Mouse (Mus musculus): ENCODE data around the gene Rsph3a. TPM values are rescaled to one million over a fixed set of nuclear protein-coding genes. Genes with fewer than 3 reads are reported as not detected.
"Not testable (repeated sequence)": the region's sequence is repeated elsewhere in the genome, so short reads cannot be mapped to it uniquely, and the experiment has no call there.

Rsph3a gene
- polyA plus RNA-seq, 1 experiment from 2014 or later: 68.0 TPM

DNA sequence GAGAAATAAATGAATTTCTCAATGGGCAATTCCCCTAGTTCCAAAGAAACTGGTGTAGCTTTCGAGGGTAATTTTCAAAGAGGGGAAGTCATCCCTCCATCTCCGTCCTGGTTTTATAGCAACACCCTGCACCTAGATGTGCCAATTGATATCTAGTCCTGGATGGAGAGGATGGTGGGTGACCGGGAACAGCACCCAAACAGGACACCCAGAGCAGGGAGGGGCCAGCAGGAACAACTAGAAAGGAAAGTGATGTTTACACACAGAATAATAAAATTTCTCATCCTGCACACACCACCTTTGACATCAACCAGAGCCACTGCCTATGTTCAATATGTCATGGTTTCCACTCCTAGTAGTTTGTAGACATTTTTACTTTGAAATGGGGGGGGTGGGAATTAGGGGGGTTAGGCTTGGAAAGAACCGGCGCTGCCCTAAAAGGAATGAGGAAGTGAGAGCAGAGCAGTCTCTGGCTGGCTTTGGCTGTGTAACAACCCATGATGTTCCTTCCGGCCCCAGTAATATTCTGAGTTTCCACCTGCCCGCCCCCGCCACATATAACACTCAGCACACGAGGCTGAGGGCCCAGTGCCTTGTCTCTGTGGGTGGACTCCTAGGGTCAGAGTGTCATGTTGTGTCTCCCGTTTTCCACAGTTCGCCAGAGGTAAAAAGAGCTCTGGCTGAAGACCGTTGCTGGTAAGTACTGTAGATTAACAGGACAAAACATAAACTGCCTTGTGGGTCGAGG is 19.8 kb upstream of the Rsph3a start, which contains the start of gene Tagap:
TSS of gene Tagap (plus strand) at position 588 of the 748 bp plus-strand sequence.
- Histone ChIP-seq H3K9ac (replicated peaks; ENCODE audit: low read depth, low read length) (no peak within 1 kb of the TSS), H3K4me3 (replicated peaks; ENCODE audit: low read length) (no peak within 1 kb of the TSS), H3K4me1 (replicated peaks; ENCODE audit: control insufficient read depth, insufficient read depth, low read length) (no peaks in the 10 kb centered on the region), H3K4me2 (ENCODE audit: low read length) (no peak within 1 kb of the TSS), H3K9me3 (ENCODE audit: control insufficient read depth, low read length) (no peaks in the 10 kb centered on the region), H3K27me3 (replicated peaks; ENCODE audit: control insufficient read depth, insufficient read depth, low read length) (no peaks in the 10 kb centered on the region), H3K27ac (ENCODE audit: low read length) (no peak within 1 kb of the TSS), H3K36me3 (ENCODE audit: control insufficient read depth, insufficient read depth) (no peaks in the 10 kb centered on the region)
- ATAC-seq: no peak
- WGBS: 73% methylated on average over 13 of the region's 13 CpGs

DNA sequence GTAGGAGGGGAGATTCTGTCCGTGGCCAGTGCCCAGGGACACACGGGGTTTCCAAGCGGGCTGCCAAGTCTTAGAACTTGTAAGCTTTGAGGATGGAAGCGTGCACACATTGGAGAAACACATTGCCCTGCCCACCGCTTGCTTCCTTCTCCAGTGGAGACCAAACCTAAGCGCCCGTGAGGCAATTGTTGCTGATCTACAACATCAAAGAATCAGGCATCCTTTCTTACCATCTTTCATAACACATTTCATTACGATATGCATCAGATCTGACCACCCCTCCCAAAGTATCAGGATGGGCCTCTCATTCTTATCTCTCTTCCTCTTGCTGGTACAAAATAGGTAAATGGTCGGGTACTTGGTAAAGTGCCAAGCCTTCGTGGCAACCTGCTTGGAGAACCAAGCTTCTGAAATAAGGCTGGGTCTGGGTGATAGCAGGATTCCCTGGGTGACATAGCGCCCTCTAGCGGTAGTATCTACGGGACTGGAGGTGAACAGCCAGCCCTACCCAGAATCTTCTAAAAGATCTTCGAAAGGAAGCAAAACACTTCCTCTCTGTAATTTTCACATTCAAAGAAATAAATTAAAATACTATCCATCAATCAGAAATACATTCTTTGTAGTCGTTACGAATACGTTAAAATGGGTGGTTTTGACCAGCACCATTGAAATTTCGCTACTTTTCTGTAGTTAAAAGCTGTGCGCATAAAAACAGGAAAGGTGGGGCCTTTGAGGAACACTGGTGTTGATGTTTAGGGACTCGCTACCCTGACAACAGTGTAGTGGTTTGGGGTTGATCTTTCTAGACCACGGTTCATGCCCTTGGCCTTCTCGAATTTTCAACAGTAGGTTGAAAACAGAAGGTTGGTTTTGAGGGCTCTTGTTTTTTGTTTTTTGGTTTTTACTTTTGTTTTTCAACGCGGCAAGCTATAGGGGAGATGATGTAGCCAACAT is 17.6 kb upstream of the Rsph3a start:
- H3K4me3 ChIP-seq (replicated peaks; ENCODE audit: low read length): no peak overlapping the region
- no peaks in the 10 kb centered on the region for H3K36me3 ChIP-seq (ENCODE audit: control insufficient read depth, insufficient read depth)
- H3K4me1 ChIP-seq (replicated peaks; ENCODE audit: control insufficient read depth, insufficient read depth, low read length): no peaks in the 10 kb centered on the region; the same call in 1 of the 2 replicates
- 70% methylated on average over 24 of the region's 24 CpGs for WGBS
- H3K9ac ChIP-seq (replicated peaks; ENCODE audit: low read depth, low read length): no peak overlapping the region
- ATAC-seq: no peak
- H3K9me3 ChIP-seq (ENCODE audit: control insufficient read depth, low read length): no peaks in the 10 kb centered on the region
- no peak overlapping the region for H3K27ac ChIP-seq (ENCODE audit: low read length)
- no peaks in the 10 kb centered on the region for H3K27me3 ChIP-seq (replicated peaks; ENCODE audit: control insufficient read depth, insufficient read depth, low read length)
- H3K4me2 ChIP-seq (ENCODE audit: low read length): no peak overlapping the region

DNA sequence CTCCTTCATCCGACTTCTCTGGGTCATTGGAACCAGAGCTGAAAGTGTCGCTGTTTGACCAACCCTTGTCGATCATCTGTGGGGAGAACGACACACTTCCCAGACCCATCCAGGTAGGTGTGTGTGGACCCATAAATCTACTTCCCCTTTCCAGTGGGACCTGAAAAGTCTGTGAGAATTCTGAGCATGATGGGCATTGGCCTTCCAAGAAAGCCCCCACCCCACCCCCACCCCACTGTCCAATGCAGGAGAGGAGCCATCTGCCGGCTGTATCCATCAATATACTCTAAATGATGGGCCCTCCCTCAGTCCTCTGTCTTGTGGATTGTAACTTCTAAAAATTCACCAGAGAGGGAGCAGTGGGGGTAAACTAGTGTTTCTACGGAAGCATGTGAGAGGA is 16.8 kb upstream of the Rsph3a start:
- Histone ChIP-seq H3K27ac (ENCODE audit: low read length) (no peak overlapping the region), H3K4me3 (replicated peaks; ENCODE audit: low read length) (no peak overlapping the region), H3K4me1 (replicated peaks; ENCODE audit: control insufficient read depth, insufficient read depth, low read length) (no peaks in the 10 kb centered on the region; the same call in 1 of the 2 replicates), H3K27me3 (replicated peaks; ENCODE audit: control insufficient read depth, insufficient read depth, low read length) (no peaks in the 10 kb centered on the region), H3K9me3 (ENCODE audit: control insufficient read depth, low read length) (no peaks in the 10 kb centered on the region), H3K36me3 (ENCODE audit: control insufficient read depth, insufficient read depth) (no peaks in the 10 kb centered on the region), H3K9ac (replicated peaks; ENCODE audit: low read depth, low read length) (no peak overlapping the region), H3K4me2 (ENCODE audit: low read length) (no peak overlapping the region)
- ATAC-seq: no peak
- 88% methylated on average over 6 of the region's 6 CpGs for WGBS

DNA sequence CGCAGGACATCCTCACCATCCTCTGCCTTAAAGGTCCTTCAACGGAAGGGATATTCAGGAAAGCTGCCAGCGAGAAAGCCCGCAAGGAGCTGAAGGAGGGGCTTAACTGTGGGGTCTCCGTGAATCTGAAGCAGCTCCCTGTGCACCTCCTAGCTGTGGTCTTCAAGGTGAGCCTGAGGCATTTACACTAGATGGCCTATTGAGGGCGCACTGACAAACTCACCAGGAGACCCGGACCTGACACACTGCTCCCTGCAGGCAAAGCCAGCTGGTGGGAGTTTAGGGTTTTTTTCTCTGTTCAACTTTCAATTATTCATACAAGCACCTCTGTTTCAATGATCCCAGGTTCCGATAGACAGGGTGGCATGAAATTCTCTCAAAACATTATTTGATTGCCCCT is 16.1 kb upstream of the Rsph3a start:
- no peak for ATAC-seq
- no peaks in the 10 kb centered on the region; the same call in 1 of the 2 replicates for H3K4me1 ChIP-seq (replicated peaks; ENCODE audit: control insufficient read depth, insufficient read depth, low read length)
- no peak overlapping the region for H3K27ac ChIP-seq (ENCODE audit: low read length)
- H3K36me3 ChIP-seq (ENCODE audit: control insufficient read depth, insufficient read depth): no peaks in the 10 kb centered on the region
- no peaks in the 10 kb centered on the region for H3K27me3 ChIP-seq (replicated peaks; ENCODE audit: control insufficient read depth, insufficient read depth, low read length)
- no peak overlapping the region for H3K4me2 ChIP-seq (ENCODE audit: low read length)
- H3K4me3 ChIP-seq (replicated peaks; ENCODE audit: low read length): no peak overlapping the region
- H3K9ac ChIP-seq (replicated peaks; ENCODE audit: low read depth, low read length): no peak overlapping the region
- 33% methylated on average over 8 of the region's 8 CpGs for WGBS
- H3K9me3 ChIP-seq (ENCODE audit: control insufficient read depth, low read length): no peaks in the 10 kb centered on the region

DNA sequence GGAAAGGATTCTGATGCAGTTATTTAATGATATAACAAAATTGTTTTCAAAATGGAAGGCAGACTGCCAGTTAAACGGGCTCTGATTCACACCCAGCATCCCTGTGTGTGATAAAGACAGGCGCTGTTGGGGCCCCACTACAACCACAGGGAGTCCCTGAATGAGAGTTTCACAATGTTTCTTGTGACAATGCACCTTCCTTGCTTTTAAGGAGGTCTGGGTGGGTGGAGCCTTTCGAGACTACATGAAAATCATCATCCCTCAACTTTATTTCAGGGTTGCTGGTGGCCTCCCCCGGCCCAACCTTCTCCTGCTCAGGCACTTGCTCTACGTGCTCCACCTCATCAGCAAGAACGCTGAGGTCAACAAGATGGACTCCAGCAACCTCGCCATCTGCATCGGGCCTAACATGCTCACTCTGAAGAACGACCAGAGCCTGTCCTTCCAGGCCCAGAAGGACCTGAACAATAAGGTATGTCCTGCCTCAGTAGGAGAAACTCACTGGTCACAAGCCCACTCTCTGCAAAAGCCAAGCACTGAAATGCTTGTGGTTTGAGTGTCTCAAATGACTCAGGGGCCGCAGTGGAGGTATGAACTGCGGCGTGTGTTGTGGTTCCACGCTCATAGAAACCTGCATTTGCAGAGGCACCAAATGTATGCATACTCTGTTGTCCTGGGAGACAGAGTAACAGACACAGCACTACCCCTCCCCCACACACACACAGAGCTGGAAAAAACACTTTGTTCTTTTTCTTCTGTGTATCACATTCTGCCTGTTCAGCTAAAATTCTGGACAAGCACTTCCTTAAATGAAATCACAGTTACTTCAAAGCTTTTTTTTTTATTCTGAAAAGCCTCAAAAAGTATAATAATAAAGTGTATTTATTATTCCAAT is 14.1 kb upstream of the Rsph3a start:
- WGBS: 73% methylated on average over 13 of the region's 13 CpGs
- Histone ChIP-seq H3K9me3 (ENCODE audit: control insufficient read depth, low read length) (no peaks in the 10 kb centered on the region), H3K4me1 (replicated peaks; ENCODE audit: control insufficient read depth, insufficient read depth, low read length) (no peaks in the 10 kb centered on the region; the same call in 1 of the 2 replicates), H3K4me2 (ENCODE audit: low read length) (no peak overlapping the region), H3K9ac (replicated peaks; ENCODE audit: low read depth, low read length) (no peak overlapping the region), H3K4me3 (replicated peaks; ENCODE audit: low read length) (no peak overlapping the region), H3K36me3 (ENCODE audit: control insufficient read depth, insufficient read depth) (no peaks in the 10 kb centered on the region), H3K27ac (ENCODE audit: low read length) (no peak overlapping the region), H3K27me3 (replicated peaks; ENCODE audit: control insufficient read depth, insufficient read depth, low read length) (no peaks in the 10 kb centered on the region)
- no peak for ATAC-seq

GRCm38 (mm10) chr17:7932121-7932520 is 13.3 kb upstream of the Rsph3a start:
- H3K4me2 ChIP-seq (ENCODE audit: low read length); ATAC-seq; H3K9ac ChIP-seq (replicated peaks; ENCODE audit: low read depth, low read length); H3K27ac ChIP-seq (ENCODE audit: low read length); H3K4me1 ChIP-seq (replicated peaks; ENCODE audit: control insufficient read depth, insufficient read depth, low read length); H3K36me3 ChIP-seq (ENCODE audit: control insufficient read depth, insufficient read depth); H3K27me3 ChIP-seq (replicated peaks; ENCODE audit: control insufficient read depth, insufficient read depth, low read length); H3K4me3 ChIP-seq (replicated peaks; ENCODE audit: low read length); H3K9me3 ChIP-seq (ENCODE audit: control insufficient read depth, low read length): not testable (repeated sequence)
- WGBS: 79% methylated on average over 3 of the region's 8 CpGs

- Histone ChIP-seq H3K27ac (ENCODE audit: low read length) (no peak overlapping the region), H3K9me3 (ENCODE audit: control insufficient read depth, low read length) (no peaks in the 10 kb centered on the region), H3K9ac (replicated peaks; ENCODE audit: low read depth, low read length) (no peak overlapping the region), H3K36me3 (ENCODE audit: control insufficient read depth, insufficient read depth) (no peaks in the 10 kb centered on the region), H3K4me3 (replicated peaks; ENCODE audit: low read length) (no peak overlapping the region), H3K27me3 (replicated peaks; ENCODE audit: control insufficient read depth, insufficient read depth, low read length) (no peaks in the 10 kb centered on the region), H3K4me1 (replicated peaks; ENCODE audit: control insufficient read depth, insufficient read depth, low read length) (no peaks in the 10 kb centered on the region), H3K4me2 (ENCODE audit: low read length) (no peak overlapping the region)
- ATAC-seq: no peak
- 74% methylated on average over 8 of the region's 8 CpGs for WGBS
Observed at GRCm38 (mm10) chr17:7939640-7940039, 5.8 kb upstream of the Rsph3a start.

DNA sequence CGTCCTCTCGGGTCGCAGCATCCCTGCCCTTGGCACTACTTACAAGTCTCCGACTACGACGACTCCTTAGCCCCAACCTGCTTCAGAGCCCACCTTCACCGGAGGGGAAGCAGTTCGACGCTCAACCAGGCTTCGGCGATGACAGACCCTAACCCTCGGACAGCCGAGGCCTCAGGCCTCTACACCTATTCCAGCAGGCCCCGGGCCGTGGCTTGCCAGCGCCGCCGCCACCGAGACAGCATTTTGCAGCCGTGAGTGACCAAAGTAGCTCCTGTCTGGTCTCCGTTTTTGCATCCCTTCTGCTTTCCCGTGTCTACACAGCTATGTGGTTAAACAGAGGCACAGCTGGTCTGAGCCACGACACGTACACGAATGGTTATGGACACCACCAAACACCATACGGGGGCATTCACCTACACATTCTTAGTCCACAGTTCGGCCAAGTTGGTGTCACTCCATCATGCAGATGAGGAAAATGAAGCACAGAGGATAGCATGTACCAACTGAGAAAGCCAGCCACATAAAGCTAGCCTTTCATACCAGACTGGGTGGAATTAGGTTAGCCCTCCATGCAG is 726 bp downstream of the Rsph3a start:
- not testable (repeated sequence) for H3K9me3 ChIP-seq (ENCODE audit: control insufficient read depth, low read length); H3K27me3 ChIP-seq (replicated peaks; ENCODE audit: control insufficient read depth, insufficient read depth, low read length); H3K4me1 ChIP-seq (replicated peaks; ENCODE audit: control insufficient read depth, insufficient read depth, low read length); H3K36me3 ChIP-seq (ENCODE audit: control insufficient read depth, insufficient read depth)
- Histone ChIP-seq H3K4me3 (replicated peaks; ENCODE audit: low read length) (peak overlapping the region; percentile 58), H3K27ac (ENCODE audit: low read length) (peak overlapping the region; percentile 60), H3K9ac (replicated peaks; ENCODE audit: low read depth, low read length) (peak overlapping the region; percentile 68), H3K4me2 (ENCODE audit: low read length) (peak overlapping the region; percentile 47)
- ATAC-seq: peak; percentile 1; the same call in 1 of the 2 replicates
- WGBS: 0% methylated on average over 15 of the region's 27 CpGs

All from forebrain, embryonic 16.5 days (tissue).